Mouse (Mus musculus): ENCODE data around the gene Col1a2. TPM values are rescaled to one million over a fixed set of nuclear protein-coding genes. Genes with fewer than 3 reads are reported as not detected.

Gene Col1a2
- polyA plus RNA-seq (2015; fragmentation: Nextera tagmentation; extraction: Ambion mirVana): 239 and 261 TPM in 2 replicates

DNA sequence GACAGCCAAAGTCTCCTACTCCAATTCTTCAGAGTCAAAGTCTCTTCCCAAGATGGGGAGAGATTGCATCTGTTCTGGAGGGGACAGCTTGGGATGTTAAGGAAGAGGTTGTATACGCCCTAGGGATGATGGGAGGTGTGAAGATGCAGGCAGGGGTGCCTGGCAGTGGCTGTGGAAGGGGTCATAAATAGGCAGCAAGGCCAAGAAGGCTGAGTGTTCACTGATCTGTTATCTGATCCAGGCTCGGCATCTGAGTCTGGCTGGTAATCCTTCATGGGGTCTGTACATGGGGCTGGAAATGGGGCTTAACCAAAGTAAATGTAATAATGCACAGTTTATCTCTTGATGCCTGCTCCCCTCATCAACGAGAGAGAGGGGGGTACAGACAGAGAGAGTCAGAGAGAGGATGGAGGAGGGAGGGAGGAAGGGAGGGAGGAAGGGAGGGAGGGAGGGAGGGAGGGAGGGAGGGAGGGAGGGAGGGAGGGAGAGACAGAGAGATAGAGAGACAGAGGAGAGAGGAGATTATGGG, at the start of gene Col1a2:
TSS of gene Col1a2 (plus strand) at position 212 of the 529 bp plus-strand sequence.
- 0 out of 2 replicates have a peak, but pooled peaks have one; percentile 31 for ATAC-seq (ENCODE audit: low FRiP score)

GRCm38 (mm10) chr6:4455518-4455917, 49.1 kb upstream of the Col1a2 start:
- H3K36me3 ChIP-seq: no peaks in the 10 kb centered on the region
- no peak for ATAC-seq (ENCODE audit: low FRiP score)
- no peak overlapping the region for H3K9ac ChIP-seq (replicated peaks)
- H3K27me3 ChIP-seq (replicated peaks): no peaks in the 10 kb centered on the region
- WGBS: 67% methylated on average over 5 of the region's 5 CpGs
- H3K27ac ChIP-seq (replicated peaks): no peak overlapping the region
- H3K4me3 ChIP-seq (replicated peaks): no peak overlapping the region
- no peak overlapping the region for H3K4me2 ChIP-seq
- H3K9me3 ChIP-seq (replicated peaks): no peaks in the 10 kb centered on the region
- 0 out of 2 replicates have a peak, but pooled peaks cover 3% of the 10 kb centered on the region for H3K4me1 ChIP-seq

More for the DNA sequence above, at the start of gene Col1a2:
- no peaks in the 10 kb centered on the region for H3K36me3 ChIP-seq
- H3K27me3 ChIP-seq (replicated peaks): peaks cover 14% of the 10 kb centered on the region
- H3K27ac ChIP-seq (replicated peaks): peak within 1 kb of the TSS; percentile 39; the same call in 1 of the 2 replicates
- H3K9me3 ChIP-seq (replicated peaks): no peaks in the 10 kb centered on the region
- H3K4me2 ChIP-seq: peak within 1 kb of the TSS; percentile 72
- 27% methylated on average over 2 of the region's 3 CpGs for WGBS
- peak within 1 kb of the TSS; percentile 23 for H3K9ac ChIP-seq (replicated peaks)
- H3K4me1 ChIP-seq: peaks cover 8% of the 10 kb centered on the region
- peak within 1 kb of the TSS; percentile 34 for H3K4me3 ChIP-seq (replicated peaks)

DNA sequence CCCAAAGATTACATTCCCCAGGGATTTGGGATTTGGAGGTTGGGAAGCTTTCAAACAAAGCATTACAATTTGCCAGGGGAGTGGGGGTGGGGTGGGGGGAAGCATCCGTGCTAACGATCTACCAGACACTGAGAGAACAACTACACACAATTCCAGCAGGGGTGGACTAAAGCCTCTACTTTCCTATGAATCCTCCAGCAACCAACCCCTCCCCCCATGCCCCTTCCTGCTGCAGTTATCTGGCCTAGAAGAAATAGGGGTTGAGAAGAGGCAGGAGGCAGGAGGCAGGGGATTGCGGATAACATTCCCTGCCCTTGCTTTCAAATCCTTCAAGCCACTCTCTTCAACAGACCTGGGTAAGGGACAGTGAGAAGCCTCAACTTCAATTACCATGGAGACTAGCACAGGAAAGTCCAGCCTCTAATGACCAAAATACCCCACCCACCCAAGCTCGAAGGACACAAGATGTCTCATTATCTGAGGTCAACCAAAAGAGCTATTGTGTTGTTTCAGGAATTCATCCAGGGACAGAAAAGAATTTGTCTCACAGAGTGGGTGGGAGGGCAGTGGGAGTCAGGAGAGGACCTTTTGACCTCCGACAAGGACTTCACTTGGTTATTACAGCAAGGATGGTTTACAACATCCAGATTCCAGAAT, 48.5 kb upstream of the Col1a2 start:
- Histone ChIP-seq H3K4me3 (replicated peaks) (no peak overlapping the region), H3K27me3 (replicated peaks) (no peaks in the 10 kb centered on the region), H3K36me3 (no peaks in the 10 kb centered on the region), H3K4me1 (0 out of 2 replicates have a peak, but pooled peaks cover 3% of the 10 kb centered on the region), H3K9me3 (replicated peaks) (no peaks in the 10 kb centered on the region), H3K4me2 (no peak overlapping the region), H3K9ac (replicated peaks) (no peak overlapping the region), H3K27ac (replicated peaks) (no peak overlapping the region; the same call in 1 of the 2 replicates)
- no peak for ATAC-seq (ENCODE audit: low FRiP score)
- WGBS: 16% methylated on average over 5 of the region's 5 CpGs

- Histone ChIP-seq H3K27ac (replicated peaks) (peak overlapping the region; percentile 54; the same call in 1 of the 2 replicates), H3K9ac (replicated peaks) (no peak overlapping the region), H3K27me3 (replicated peaks) (no peaks in the 10 kb centered on the region), H3K9me3 (replicated peaks) (no peaks in the 10 kb centered on the region), H3K36me3 (no peaks in the 10 kb centered on the region), H3K4me2 (no peak overlapping the region), H3K4me3 (replicated peaks) (no peak overlapping the region), H3K4me1 (0 out of 2 replicates have a peak, but pooled peaks cover 3% of the 10 kb centered on the region)
- 70% methylated on average over 12 of the region's 12 CpGs for WGBS
- no peak for ATAC-seq (ENCODE audit: low FRiP score)
These were observed 47.7 kb upstream of the Col1a2 start for GRCm38 (mm10) chr6:4456691-4457447.

GRCm38 (mm10) chr6:4457555-4457996, 47.0 kb upstream of the Col1a2 start:
- Histone ChIP-seq H3K9me3 (replicated peaks) (no peaks in the 10 kb centered on the region), H3K4me2 (no peak overlapping the region), H3K36me3 (no peaks in the 10 kb centered on the region), H3K27me3 (replicated peaks) (no peaks in the 10 kb centered on the region), H3K9ac (replicated peaks) (no peak overlapping the region), H3K27ac (replicated peaks) (0 out of 2 replicates have a peak overlapping the region, but pooled peaks have one; percentile 54), H3K4me3 (replicated peaks) (no peak overlapping the region), H3K4me1 (0 out of 2 replicates have a peak, but pooled peaks cover 3% of the 10 kb centered on the region)
- WGBS: 23% methylated on average over 6 of the region's 6 CpGs
- ATAC-seq (ENCODE audit: low FRiP score): no peak

- no peak overlapping the region for H3K4me2 ChIP-seq
- no peak for ATAC-seq (ENCODE audit: low FRiP score)
- no peak overlapping the region for H3K27ac ChIP-seq (replicated peaks)
- no peaks in the 10 kb centered on the region for H3K27me3 ChIP-seq (replicated peaks)
- 52% methylated on average over 3 of the region's 3 CpGs for WGBS
- H3K36me3 ChIP-seq: no peaks in the 10 kb centered on the region
- H3K4me1 ChIP-seq: no peaks in the 10 kb centered on the region
- no peak overlapping the region for H3K9ac ChIP-seq (replicated peaks)
- H3K4me3 ChIP-seq (replicated peaks): no peak overlapping the region
- H3K9me3 ChIP-seq (replicated peaks): no peaks in the 10 kb centered on the region
These were observed 39.3 kb upstream of the Col1a2 start for GRCm38 (mm10) chr6:4465320-4465719.

DNA sequence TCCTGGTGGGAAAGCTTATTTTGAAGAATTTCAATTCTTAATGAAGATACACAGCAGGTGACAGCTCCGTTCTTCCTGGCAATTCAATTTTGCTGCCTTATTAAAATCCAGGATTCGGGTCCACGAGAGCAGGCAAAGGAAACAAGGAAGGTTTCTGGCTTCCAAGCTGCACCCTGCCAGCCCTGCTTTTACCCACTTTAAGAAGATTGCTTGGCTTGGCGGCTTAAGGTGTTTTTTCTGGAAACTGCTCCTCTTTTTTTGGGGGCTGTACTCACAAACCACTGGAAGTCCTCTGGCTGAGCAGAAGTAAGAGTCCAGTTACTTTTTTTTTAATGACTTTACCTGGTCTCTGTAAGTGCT, 21.1 kb upstream of the Col1a2 start:
- no peak overlapping the region for H3K4me3 ChIP-seq (replicated peaks)

GRCm38 (mm10) chr6:4483937-4484601, 20.5 kb upstream of the Col1a2 start:
- no peaks in the 10 kb centered on the region for H3K9me3 ChIP-seq (replicated peaks)
- H3K4me3 ChIP-seq (replicated peaks): no peak overlapping the region
- H3K36me3 ChIP-seq: no peaks in the 10 kb centered on the region
- no peak overlapping the region for H3K9ac ChIP-seq (replicated peaks)
- ATAC-seq (ENCODE audit: low FRiP score): no peak
- H3K4me1 ChIP-seq: peaks cover under 1% of the 10 kb centered on the region; the same call in 1 of the 2 replicates
- 0 out of 2 replicates have a peak overlapping the region, but pooled peaks have one; percentile 3 for H3K27ac ChIP-seq (replicated peaks)
- H3K4me2 ChIP-seq: no peak overlapping the region
- H3K27me3 ChIP-seq (replicated peaks): no peaks in the 10 kb centered on the region
- WGBS: 68% methylated on average over 7 of the region's 7 CpGs

More for the DNA sequence above, 21.1 kb upstream of the Col1a2 start:
- no peaks in the 10 kb centered on the region for H3K27me3 ChIP-seq (replicated peaks)
- H3K9ac ChIP-seq (replicated peaks): no peak overlapping the region
- WGBS: 58% methylated on average over 4 of the region's 4 CpGs
- 0 out of 2 replicates have a peak overlapping the region, but pooled peaks have one; percentile 3 for H3K27ac ChIP-seq (replicated peaks)
- H3K4me1 ChIP-seq: no peaks in the 10 kb centered on the region
- H3K36me3 ChIP-seq: no peaks in the 10 kb centered on the region
- ATAC-seq (ENCODE audit: low FRiP score): no peak
- no peaks in the 10 kb centered on the region for H3K9me3 ChIP-seq (replicated peaks)
- no peak overlapping the region for H3K4me2 ChIP-seq

- ATAC-seq (ENCODE audit: low FRiP score): no peak
- Histone ChIP-seq H3K9ac (replicated peaks) (no peak overlapping the region), H3K36me3 (no peaks in the 10 kb centered on the region), H3K4me3 (replicated peaks) (no peak overlapping the region), H3K4me2 (no peak overlapping the region), H3K4me1 (peaks cover 5% of the 10 kb centered on the region; the same call in 1 of the 2 replicates), H3K9me3 (replicated peaks) (no peaks in the 10 kb centered on the region), H3K27ac (replicated peaks) (peak overlapping the region; percentile 65; the same call in 1 of the 2 replicates), H3K27me3 (replicated peaks) (no peaks in the 10 kb centered on the region)
- WGBS: 15% methylated on average over 1 of the region's 1 CpGs
These were observed 16.3 kb upstream of the Col1a2 start for GRCm38 (mm10) chr6:4488349-4488748.

DNA sequence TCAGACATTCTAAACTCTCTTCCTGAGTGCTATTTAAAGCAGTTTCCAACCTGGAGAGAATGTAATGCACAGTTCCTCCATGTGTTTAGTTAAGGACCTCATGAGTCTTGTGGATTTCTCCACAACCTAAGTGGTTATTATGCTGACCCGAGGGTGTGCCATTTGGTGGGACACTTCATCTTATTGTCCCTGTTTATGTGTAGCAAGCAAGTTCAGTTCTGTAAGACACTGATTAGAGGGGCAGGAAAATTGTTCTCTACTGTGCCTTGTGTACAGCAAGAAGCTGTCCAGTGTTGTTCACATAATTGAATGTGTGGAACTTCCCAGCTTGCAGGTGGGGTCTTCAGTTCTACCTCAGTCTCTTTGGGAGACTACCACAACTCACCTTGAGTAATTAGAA, 15.6 kb upstream of the Col1a2 start:
- Histone ChIP-seq H3K27me3 (replicated peaks) (no peaks in the 10 kb centered on the region), H3K4me2 (no peak overlapping the region), H3K4me3 (replicated peaks) (no peak overlapping the region), H3K4me1 (peaks cover 5% of the 10 kb centered on the region; the same call in 1 of the 2 replicates), H3K9ac (replicated peaks) (no peak overlapping the region), H3K36me3 (no peaks in the 10 kb centered on the region), H3K9me3 (replicated peaks) (no peaks in the 10 kb centered on the region), H3K27ac (replicated peaks) (peak overlapping the region; percentile 65; the same call in 1 of the 2 replicates)
- ATAC-seq (ENCODE audit: low FRiP score): no peak
- WGBS: 78% methylated on average over 1 of the region's 1 CpGs
